Mouse (Mus musculus) testis, postnatal 10 days (tissue): ENCODE data around the gene Slc12a5.

ENCODE experiments used
- DNase-seq: peaks from one replicate; pipeline ENCODE4 v3.0.0; 2021; ENCODE audit warnings: low spot score

The Slc12a5 gene

GRCm38 (mm10) chr2:165032533-165032932 is 71.9 kb downstream of the Slc12a5 start:
- DNase-seq: no peak

DNA sequence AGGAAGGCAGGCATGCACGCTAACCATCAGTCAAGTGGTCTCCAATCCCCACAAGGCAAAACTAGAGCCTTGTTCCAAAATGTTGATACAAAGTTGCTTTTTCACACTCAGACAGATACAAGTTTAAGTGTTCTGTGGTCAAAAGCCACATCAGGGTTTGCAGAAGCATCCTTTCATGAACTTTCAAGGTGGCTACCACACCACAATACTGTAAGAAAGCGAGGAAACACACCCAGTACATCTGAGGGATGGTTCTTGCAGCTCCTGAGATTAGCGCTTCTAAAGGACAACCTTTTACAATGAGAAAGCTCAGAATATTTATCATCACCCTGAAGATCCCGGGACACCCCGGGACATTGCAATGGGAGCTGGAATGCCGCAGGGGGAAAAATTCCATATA is 72.7 kb downstream of the Slc12a5 start:
- DNase-seq: no peak

- DNase-seq: peak; percentile 99
Measured at GRCm38 (mm10) chr2:165034131-165035057, 73.8 kb downstream of the Slc12a5 start, which contains the start of gene Ncoa5. TSS of gene Ncoa5 (minus strand) at chr2:165034867.

- DNase-seq: no peak
Measured at GRCm38 (mm10) chr2:165035058-165035431, 74.4 kb downstream of the Slc12a5 start.

GRCm38 (mm10) chr2:165037415-165037814 is 76.8 kb downstream of the Slc12a5 start:
- DNase-seq: no peak

DNA sequence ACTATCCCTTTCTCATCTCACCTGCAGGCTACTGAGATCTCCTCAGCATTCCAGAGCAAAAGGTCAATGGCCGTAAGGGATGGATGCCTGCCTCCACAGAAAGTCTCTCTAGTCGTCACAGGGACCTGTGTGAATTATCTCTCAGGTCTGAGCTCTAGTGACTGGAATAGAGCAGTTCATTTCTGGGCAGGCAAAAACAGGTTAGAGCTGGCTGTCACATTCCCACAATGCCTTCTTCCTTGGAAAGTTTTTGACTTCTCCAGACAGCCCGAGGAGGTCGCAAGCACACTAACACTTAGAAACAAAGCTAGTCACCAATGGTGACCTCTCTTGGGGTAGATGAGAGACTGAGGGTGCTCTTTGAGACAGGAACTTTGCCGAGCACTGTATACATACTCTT is 81.5 kb downstream of the Slc12a5 start:
- peak; percentile 26 for DNase-seq

- peak; percentile 0 for DNase-seq
Measured at GRCm38 (mm10) chr2:165043090-165043636, 82.6 kb downstream of the Slc12a5 start.

DNA sequence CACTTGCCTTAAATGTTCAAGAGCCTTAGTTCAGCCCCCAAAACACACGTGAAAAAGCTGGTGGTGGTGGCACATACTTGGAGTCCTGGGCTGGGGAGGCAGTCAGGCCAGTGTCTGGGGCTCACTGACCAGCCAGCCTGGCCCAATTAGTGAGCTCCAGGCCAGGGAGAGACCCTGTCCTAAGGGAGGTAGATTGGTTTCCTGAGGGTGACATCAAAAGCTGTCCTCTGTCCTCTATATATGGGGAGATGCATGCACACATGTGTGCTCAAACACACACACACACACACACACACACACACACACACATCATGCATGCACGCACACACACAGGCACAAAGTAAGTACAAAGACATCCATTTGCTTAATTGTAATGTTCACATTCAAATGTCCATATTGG is 83.1 kb downstream of the Slc12a5 start:
- DNase-seq: peak; percentile 15

GRCm38 (mm10) chr2:165049044-165049443 is 88.4 kb downstream of the Slc12a5 start:
- no peak for DNase-seq
